Mouse (Mus musculus) testis, adult 2 months (tissue): ENCODE measurements around the gene Gm28434.

ENCODE experiments used
- CTCF ChIP-seq: fragments of 200-500 bp; IDR thresholded peaks from 2 replicates; pipeline ENCODE4 v1.5.1; 2012; ENCODE audit warnings: low read depth, mild to moderate bottlenecking, inconsistent platforms, low read length, moderate library complexity; ENCODE audit not compliant: control insufficient read depth, insufficient read depth, insufficient replicate concordance
- POLR2A ChIP-seq: fragments of 200-500 bp; IDR thresholded peaks from 2 replicates; pipeline ENCODE4 v1.6.1; 2012; ENCODE audit warnings: low read depth, mild to moderate bottlenecking, inconsistent platforms, low read length, moderate library complexity; ENCODE audit not compliant: control insufficient read depth

- TF ChIP-seq POLR2A (no peak), CTCF (no peak)
Measured at GRCm38 (mm10) chr5:87942515-87942914, 26.8 kb upstream of the Gm28434 start.
